Mouse (Mus musculus): Measurements from ENCODE around the gene Wfdc5. TPM values are rescaled to one million over a fixed set of nuclear protein-coding genes. Genes with fewer than 3 reads are reported as not detected.

The Wfdc5 gene
- polyA plus RNA-seq, 2 experiments = not detected

GRCm38 (mm10) chr2:164175850-164176249 is 6.7 kb downstream of the Wfdc5 start:
- ATAC-seq (ENCODE audit: insufficient read depth) = no peak
- H3K4me3 ChIP-seq (ENCODE audit: insufficient read depth in 1 of 2, low read depth in 2 of 2, low read length in 2 of 2) = no peak overlapping the region
- no peak overlapping the region for H3K9ac ChIP-seq (replicated peaks)
- TF ChIP-seq EP300 (IDR thresholded peaks at IDR 0.05; ENCODE audit: low read depth) (no peak), CTCF (IDR thresholded peaks at IDR 0.05; ENCODE audit: low read depth) (no peak)
- 50% methylated on average over 3 of the region's 3 CpGs for WGBS (ENCODE audit: insufficient replicate concordance)
- no peak overlapping the region for H3K4me2 ChIP-seq (ENCODE audit: low read depth)
- H3K27ac ChIP-seq = no peak overlapping the region
- no peaks in the 10 kb centered on the region for H3K9me3 ChIP-seq (ENCODE audit: control insufficient read depth, low read length)
- no peak for DNase-seq (ENCODE audit: low read depth in 3 of 3, low spot score in 3 of 3)
- H3K4me1 ChIP-seq (replicated peaks; ENCODE audit: control insufficient read depth in 2 of 2, insufficient read depth in 2 of 2, low read length in 1 of 2) = 0 out of 4 replicates have a peak, but pooled peaks cover 0 to 2% of the 10 kb centered on the region in 2 experiments
- H3K36me3 ChIP-seq (replicated peaks; ENCODE audit: control insufficient read depth, insufficient read depth, low read depth) = no peaks in the 10 kb centered on the region
- peaks cover 11% of the 10 kb centered on the region for H3K27me3 ChIP-seq (ENCODE audit: control insufficient read depth, insufficient read depth, low read length)

GRCm38 (mm10) chr2:164174649-164175395 is 7.7 kb downstream of the Wfdc5 start:
- TF ChIP-seq CTCF (IDR thresholded peaks at IDR 0.05; ENCODE audit: low read depth) = no peak
- no peak for TF ChIP-seq EP300 (IDR thresholded peaks at IDR 0.05; ENCODE audit: low read depth)
- Histone ChIP-seq H3K9ac (replicated peaks) (no peak overlapping the region), H3K4me2 (ENCODE audit: low read depth) (no peak overlapping the region), H3K27ac (no peak overlapping the region), H3K27me3 (ENCODE audit: control insufficient read depth, insufficient read depth, low read length) (peaks cover 21% of the 10 kb centered on the region), H3K4me1 (replicated peaks; ENCODE audit: control insufficient read depth in 2 of 2, insufficient read depth in 2 of 2, low read length in 1 of 2) (0 out of 4 replicates have a peak, but pooled peaks cover 0 to 2% of the 10 kb centered on the region in 2 experiments), H3K36me3 (replicated peaks; ENCODE audit: control insufficient read depth, insufficient read depth, low read depth) (no peaks in the 10 kb centered on the region), H3K4me3 (ENCODE audit: insufficient read depth in 1 of 2, low read depth in 2 of 2, low read length in 2 of 2) (no peak overlapping the region), H3K9me3 (ENCODE audit: control insufficient read depth, low read length) (no peaks in the 10 kb centered on the region)
- ATAC-seq (ENCODE audit: insufficient read depth) (no peak), DNase-seq (ENCODE audit: low read depth in 3 of 3, low spot score in 3 of 3) (no peak)
- WGBS (ENCODE audit: insufficient replicate concordance) = 51% methylated on average over 8 of the region's 8 CpGs

GRCm38 (mm10) chr2:164173394-164173793 is 9.1 kb downstream of the Wfdc5 start:
- 36% methylated on average over 3 of the region's 3 CpGs for WGBS (ENCODE audit: insufficient replicate concordance)
- DNase-seq (ENCODE audit: low read depth in 3 of 3, low spot score in 3 of 3) (no peak), ATAC-seq (ENCODE audit: insufficient read depth) (no peak)
- Histone ChIP-seq H3K27me3 (ENCODE audit: control insufficient read depth, insufficient read depth, low read length) (peaks cover 36% of the 10 kb centered on the region), H3K27ac (no peak overlapping the region), H3K4me1 (replicated peaks; ENCODE audit: control insufficient read depth in 2 of 2, insufficient read depth in 2 of 2, low read length in 1 of 2) (0 out of 4 replicates have a peak, but pooled peaks cover 0 to 2% of the 10 kb centered on the region in 2 experiments), H3K9ac (replicated peaks) (no peak overlapping the region), H3K9me3 (ENCODE audit: control insufficient read depth, low read length) (no peaks in the 10 kb centered on the region), H3K4me3 (ENCODE audit: insufficient read depth in 1 of 2, low read depth in 2 of 2, low read length in 2 of 2) (no peak overlapping the region), H3K36me3 (replicated peaks; ENCODE audit: control insufficient read depth, insufficient read depth, low read depth) (no peaks in the 10 kb centered on the region), H3K4me2 (ENCODE audit: low read depth) (no peak overlapping the region)
- TF ChIP-seq CTCF (IDR thresholded peaks at IDR 0.05; ENCODE audit: low read depth) (no peak), EP300 (IDR thresholded peaks at IDR 0.05; ENCODE audit: low read depth) (no peak)

GRCm38 (mm10) chr2:164170902-164171301 is 11.6 kb downstream of the Wfdc5 start, which contains the start of gene Kcns1:
TSS of gene Kcns1 (minus strand) at chr2:164171113.
- H3K4me1 ChIP-seq (replicated peaks; ENCODE audit: control insufficient read depth in 2 of 2, insufficient read depth in 2 of 2, low read length in 1 of 2) = 0 out of 4 replicates have a peak, but pooled peaks cover 0 to 2% of the 10 kb centered on the region in 2 experiments
- TF ChIP-seq CTCF (IDR thresholded peaks at IDR 0.05; ENCODE audit: low read depth) (no peak), EP300 (IDR thresholded peaks at IDR 0.05; ENCODE audit: low read depth) (no peak)
- no peaks in the 10 kb centered on the region for H3K9me3 ChIP-seq (ENCODE audit: control insufficient read depth, low read length)
- peaks cover 54% of the 10 kb centered on the region for H3K27me3 ChIP-seq (ENCODE audit: control insufficient read depth, insufficient read depth, low read length)
- WGBS (ENCODE audit: insufficient replicate concordance) = under 1% methylated on average over 29 of the region's 29 CpGs
- H3K9ac ChIP-seq (replicated peaks) = no peak within 1 kb of the TSS
- DNase-seq (ENCODE audit: low read depth in 3 of 3, low spot score in 3 of 3) (no peak), ATAC-seq (ENCODE audit: insufficient read depth) (no peak)
- H3K36me3 ChIP-seq (replicated peaks; ENCODE audit: control insufficient read depth, insufficient read depth, low read depth) = no peaks in the 10 kb centered on the region
- 0 out of 4 replicates have a peak within 1 kb of the TSS, but pooled peaks of 1 of the 2 experiments have one; percentile 16 for H3K4me3 ChIP-seq (ENCODE audit: insufficient read depth in 1 of 2, low read depth in 2 of 2, low read length in 2 of 2)
- H3K4me2 ChIP-seq (ENCODE audit: low read depth) = peak within 1 kb of the TSS; percentile 33; the same call in 1 of the 2 replicates
- H3K27ac ChIP-seq = no peak within 1 kb of the TSS

- Histone ChIP-seq H3K4me1 (replicated peaks; ENCODE audit: control insufficient read depth in 2 of 2, insufficient read depth in 2 of 2, low read length in 1 of 2) (0 out of 4 replicates have a peak, but pooled peaks cover 0 to 2% of the 10 kb centered on the region in 2 experiments), H3K27me3 (ENCODE audit: control insufficient read depth, insufficient read depth, low read length) (peaks cover 54% of the 10 kb centered on the region), H3K9me3 (ENCODE audit: control insufficient read depth, low read length) (no peaks in the 10 kb centered on the region), H3K27ac (no peak overlapping the region), H3K36me3 (replicated peaks; ENCODE audit: control insufficient read depth, insufficient read depth, low read depth) (no peaks in the 10 kb centered on the region), H3K4me2 (ENCODE audit: low read depth) (no peak overlapping the region), H3K4me3 (ENCODE audit: insufficient read depth in 1 of 2, low read depth in 2 of 2, low read length in 2 of 2) (no peak overlapping the region), H3K9ac (replicated peaks) (no peak overlapping the region)
- TF ChIP-seq EP300 (IDR thresholded peaks at IDR 0.05; ENCODE audit: low read depth) (no peak), CTCF (IDR thresholded peaks at IDR 0.05; ENCODE audit: low read depth) (no peak)
- ATAC-seq (ENCODE audit: insufficient read depth) (no peak), DNase-seq (ENCODE audit: low read depth in 3 of 3, low spot score in 3 of 3) (no peak)
- WGBS (ENCODE audit: insufficient replicate concordance) = 7% methylated on average over 11 of the region's 11 CpGs
These were observed 12.2 kb downstream of the Wfdc5 start for GRCm38 (mm10) chr2:164170326-164170725.

Data from liver, embryonic 14.5 days (tissue).